Mouse (Mus musculus): ENCODE measurements around the gene Zfp692.

DNA sequence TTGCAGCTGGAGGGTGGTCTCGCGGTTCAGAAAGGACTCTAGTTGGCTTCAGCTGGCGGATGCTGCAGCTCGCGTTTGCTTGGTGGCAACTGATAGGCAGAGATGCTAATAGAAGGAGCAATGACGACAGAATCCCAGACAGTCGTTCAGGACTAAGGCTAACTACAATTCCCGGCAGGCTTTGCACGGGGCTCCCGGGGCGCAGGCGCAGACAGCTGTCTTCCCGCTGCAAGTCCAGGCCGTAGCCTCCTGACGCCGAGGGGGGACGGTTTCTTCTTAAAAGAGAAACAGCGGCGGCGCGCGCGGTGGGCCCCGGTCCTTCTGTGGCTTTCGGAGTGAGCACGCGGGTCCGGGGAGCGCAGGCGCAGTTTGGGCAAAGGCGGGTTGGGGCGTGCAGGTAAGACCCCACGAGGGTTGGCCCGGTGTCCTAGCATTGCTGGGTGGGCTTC lies at the start of gene Zfp692:
- TF ChIP-seq POLR2A (IDR thresholded peaks at IDR 0.05; ENCODE audit: low read depth, low read length): no peak
- TF ChIP-seq CTCF (conservative IDR thresholded peaks at IDR 0.05; ENCODE audit: insufficient read depth, insufficient read length, low read depth, low read length): no peak
